Mouse (Mus musculus) thymus, adult 2 months (tissue): ENCODE measurements around the gene Slx1b. TPM values are rescaled to one million over a fixed set of nuclear protein-coding genes. Genes with fewer than 3 reads are reported as not detected.
"Not testable (repeated sequence)": the region's sequence is repeated elsewhere in the genome, so short reads cannot be mapped to it uniquely, and the experiment has no call there.

Experiments
- DNase-seq: peaks from one replicate; pipeline ENCODE4 v3.0.0; 2021
- H3K27ac ChIP-seq: fragments of 200-500 bp; 2 replicates; pipeline ENCODE4 v1.5.1; 2012; ENCODE audit warnings: low read length, control low read depth; ENCODE audit not compliant: control insufficient read depth, insufficient read depth
- H3K27me3 ChIP-seq: fragments of 200-500 bp; 2 replicates; pipeline ENCODE4 v1.6.1; 2012; ENCODE audit warnings: mild to moderate bottlenecking, low read length, moderate library complexity, mixed read lengths; ENCODE audit not compliant: control insufficient read depth, insufficient read depth
- H3K36me3 ChIP-seq: fragments of 200-500 bp; 2 replicates; pipeline ENCODE4 v1.6.1; 2012; ENCODE audit warnings: mild to moderate bottlenecking, low read length, moderate library complexity; ENCODE audit not compliant: control insufficient read depth, insufficient read depth
- H3K4me1 ChIP-seq: fragments of 200-500 bp; replicated peaks from 2 replicates; pipeline ENCODE4 v1.6.1; 2012; ENCODE audit warnings: low read length; ENCODE audit not compliant: control insufficient read depth, insufficient read depth
- H3K4me3 ChIP-seq: fragments of 200-500 bp; 2 replicates; pipeline ENCODE4 v1.5.1; 2012; ENCODE audit warnings: mild to moderate bottlenecking, low read length, control low read depth, moderate library complexity; ENCODE audit not compliant: control insufficient read depth, insufficient read depth
- CTCF ChIP-seq: fragments of 200-500 bp; IDR thresholded peaks from 2 replicates; pipeline ENCODE4 v1.5.1; 2012; ENCODE audit warnings: mild to moderate bottlenecking, control low read depth, low read length, moderate library complexity, borderline replicate concordance; ENCODE audit not compliant: control insufficient read depth, poor library complexity, insufficient read depth; ENCODE audit errors: extremely low read depth
- POLR2A ChIP-seq: fragments of 200-500 bp; IDR thresholded peaks from 2 replicates; pipeline ENCODE4 v1.6.1; 2012; ENCODE audit warnings: mild to moderate bottlenecking, low read length, control low read depth, moderate library complexity; ENCODE audit not compliant: control insufficient read depth, poor library complexity, insufficient read depth; ENCODE audit errors: extremely low read depth
- WGBS: fragments of 180-500 bp; shearing (Covaris S2); methylation state at CpG from one replicate; pipeline ENCODE4 v1.1.7; 2018; 5-methylcytosine and 5-hydroxymethylcytosine counted together
- polyA plus RNA-seq: library from polyadenylated mRNA; depleted of rRNA; stranded (reverse); fragments of >200 nt; gene quantifications from 2 replicates; pipeline ENCODE4 v1.2.3, GENCODE M21; 2012

The Slx1b gene
- polyA plus RNA-seq, 1 experiment: 34.6 TPM

- TF ChIP-seq CTCF (no peak), POLR2A (no peak)
- Histone ChIP-seq H3K36me3 (no peaks in the 10 kb centered on the region), H3K27ac (no peak overlapping the region), H3K27me3 (no peaks in the 10 kb centered on the region), H3K4me3 (no peak overlapping the region), H3K4me1 (no peaks in the 10 kb centered on the region)
- WGBS: 93% methylated on average over 8 of the region's 8 CpGs
- DNase-seq: no peak
These were observed 40.5 kb upstream of the Slx1b start for GRCm38 (mm10) chr7:126736122-126736521.

GRCm38 (mm10) chr7:126730256-126730789 lies 34.7 kb upstream of the Slx1b start:
- 53% methylated on average over 4 of the region's 4 CpGs for WGBS
- not testable (repeated sequence) for H3K27ac ChIP-seq, H3K4me3 ChIP-seq, H3K36me3 ChIP-seq, DNase-seq, H3K27me3 ChIP-seq, H3K4me1 ChIP-seq

- H3K27ac ChIP-seq: no peak overlapping the region
- H3K36me3 ChIP-seq: no peaks in the 10 kb centered on the region
- no peaks in the 10 kb centered on the region for H3K27me3 ChIP-seq
- H3K4me3 ChIP-seq: no peak overlapping the region
- no peak for DNase-seq
- TF ChIP-seq POLR2A (no peak), CTCF (no peak)
- 52% methylated on average over 5 of the region's 5 CpGs for WGBS
- peaks cover 2% of the 10 kb centered on the region for H3K4me1 ChIP-seq
These were observed 30.1 kb upstream of the Slx1b start for GRCm38 (mm10) chr7:126725667-126726066.

- Histone ChIP-seq H3K36me3 (no peaks in the 10 kb centered on the region), H3K27me3 (no peaks in the 10 kb centered on the region), H3K4me3 (no peak overlapping the region), H3K4me1 (no peaks in the 10 kb centered on the region), H3K27ac (no peak overlapping the region)
- TF ChIP-seq POLR2A (no peak), CTCF (no peak)
- 20% methylated on average over 3 of the region's 3 CpGs for WGBS
- DNase-seq: no peak
These were observed 29.5 kb upstream of the Slx1b start for GRCm38 (mm10) chr7:126725077-126725476.

- Histone ChIP-seq H3K36me3 (no peaks in the 10 kb centered on the region), H3K4me3 (no peak overlapping the region), H3K27ac (no peak overlapping the region), H3K27me3 (no peaks in the 10 kb centered on the region), H3K4me1 (no peaks in the 10 kb centered on the region)
- no peak for DNase-seq
- 86% methylated on average over 13 of the region's 13 CpGs for WGBS
- TF ChIP-seq CTCF: no peak
- TF ChIP-seq POLR2A: no peak
These were observed 26.1 kb upstream of the Slx1b start for GRCm38 (mm10) chr7:126721635-126722034.

GRCm38 (mm10) chr7:126718787-126719337 lies 23.3 kb upstream of the Slx1b start:
- H3K36me3 ChIP-seq: no peaks in the 10 kb centered on the region
- H3K4me1 ChIP-seq: peaks cover 3% of the 10 kb centered on the region
- no peak overlapping the region for H3K27ac ChIP-seq
- DNase-seq: peak; percentile 43
- no peaks in the 10 kb centered on the region for H3K27me3 ChIP-seq
- TF ChIP-seq CTCF (peak; percentile 24; the same call in 1 of the 2 replicates), POLR2A (no peak)
- H3K4me3 ChIP-seq: no peak overlapping the region
- WGBS: 98% methylated on average over 5 of the region's 5 CpGs

- no peak for DNase-seq
- Histone ChIP-seq H3K27me3 (no peaks in the 10 kb centered on the region), H3K27ac (no peak overlapping the region), H3K4me3 (no peak overlapping the region), H3K4me1 (peaks cover 7% of the 10 kb centered on the region), H3K36me3 (no peaks in the 10 kb centered on the region)
- TF ChIP-seq POLR2A (no peak), CTCF (no peak)
- WGBS: 93% methylated on average over 3 of the region's 3 CpGs
These were observed 22.0 kb upstream of the Slx1b start for GRCm38 (mm10) chr7:126717566-126717965.
